Mouse (Mus musculus) limb, embryonic 10.5 days (tissue): ENCODE data around the gene Ttc16. TPM values are rescaled to one million over a fixed set of nuclear protein-coding genes. Genes with fewer than 3 reads are reported as not detected.
A peak's percentile ranks its signal among the peaks of the same experiment; 100 is the strongest.

Experiments used
- DNase-seq: peaks from one replicate; pipeline ENCODE4 v3.0.0-alpha.2; 2017; ENCODE audit warnings: low spot score
- H3K27ac ChIP-seq: fragments of 300-500 bp; sonication (generic); 2 replicates; pipeline ENCODE4 v1.5.1; 2016; ENCODE audit warnings: mild to moderate bottlenecking
- H3K27me3 ChIP-seq: fragments of 300-500 bp; sonication (generic); 2 replicates; pipeline ENCODE4 v1.6.1; 2016; ENCODE audit warnings: low read depth, mild to moderate bottlenecking; ENCODE audit not compliant: poor library complexity, severe bottlenecking
- H3K36me3 ChIP-seq: fragments of 300-500 bp; sonication (generic); 2 replicates; pipeline ENCODE4 v1.6.1; 2016; ENCODE audit warnings: mild to moderate bottlenecking, moderate library complexity
- H3K4me1 ChIP-seq: fragments of 300-500 bp; sonication (generic); 2 replicates; pipeline ENCODE4 v1.6.1; 2016
- H3K4me3 ChIP-seq: fragments of 300-500 bp; sonication (generic); 2 replicates; pipeline ENCODE4 v1.5.1; 2016; ENCODE audit warnings: mild to moderate bottlenecking, moderate library complexity
- H3K9me3 ChIP-seq: fragments of 300-500 bp; sonication (generic); replicated peaks from 2 replicates; pipeline ENCODE4 v1.6.1; 2016; ENCODE audit warnings: mild to moderate bottlenecking
- WGBS: fragments of 180-500 bp; shearing (Covaris S2); methylation state at CpG from one replicate; pipeline ENCODE4 v1.1.7; 2016; 5-methylcytosine and 5-hydroxymethylcytosine counted together
- polyA plus RNA-seq: library from polyadenylated mRNA; unstranded; fragments of >200 nt; fragmentation: Nextera tagmentation; extraction: Ambion mirVana; gene quantifications from 2 replicates; pipeline ENCODE4 v1.2.1, GENCODE M21; 2016

Ttc16 gene
- polyA plus RNA-seq, 1 experiment from 2014 or later: 0.38 TPM

- Histone ChIP-seq H3K36me3 (no peaks in the 10 kb centered on the region), H3K4me3 (no peak overlapping the region), H3K27me3 (peaks cover 13% of the 10 kb centered on the region), H3K4me1 (peaks cover 50% of the 10 kb centered on the region), H3K27ac (peak overlapping the region; percentile 66), H3K9me3 (no peaks in the 10 kb centered on the region)
- 40% methylated on average over 4 of the region's 4 CpGs for whole genome bisulfite sequencing
- DNase-seq: no peak
These were observed 40.5 kb downstream of the Ttc16 start for GRCm38 (mm10) chr2:32734933-32735332.

- Histone ChIP-seq H3K9me3 (no peaks in the 10 kb centered on the region), H3K27ac (peak overlapping the region; percentile 66), H3K36me3 (no peaks in the 10 kb centered on the region), H3K27me3 (peaks cover 8% of the 10 kb centered on the region), H3K4me3 (no peak overlapping the region), H3K4me1 (peaks cover 54% of the 10 kb centered on the region)
- DNase-seq: no peak
- WGBS: 37% methylated on average over 4 of the region's 4 CpGs
These were observed 41.0 kb downstream of the Ttc16 start for GRCm38 (mm10) chr2:32734480-32734879.

GRCm38 (mm10) chr2:32732695-32733094 lies 42.7 kb downstream of the Ttc16 start:
- WGBS: 80% methylated on average over 6 of the region's 6 CpGs

GRCm38 (mm10) chr2:32731911-32732310 lies 43.5 kb downstream of the Ttc16 start:
- peak overlapping the region; percentile 82 for H3K27ac ChIP-seq
- H3K4me1 ChIP-seq: peaks cover 78% of the 10 kb centered on the region
- 0 out of 2 replicates have a peak overlapping the region, but pooled peaks have one; percentile 9 for H3K4me3 ChIP-seq
- WGBS: 75% methylated on average over 4 of the region's 4 CpGs
- H3K27me3 ChIP-seq: no peaks in the 10 kb centered on the region
- DNase-seq: no peak
- H3K9me3 ChIP-seq: no peaks in the 10 kb centered on the region
- H3K36me3 ChIP-seq: no peaks in the 10 kb centered on the region

More at GRCm38 (mm10) chr2:32732695-32733094, 42.7 kb downstream of the Ttc16 start:
- Histone ChIP-seq H3K27me3 (0 out of 2 replicates have a peak, but pooled peaks cover 4% of the 10 kb centered on the region), H3K27ac (peak overlapping the region; percentile 57; the same call in 1 of the 2 replicates), H3K4me3 (no peak overlapping the region), H3K9me3 (no peaks in the 10 kb centered on the region), H3K4me1 (peaks cover 70% of the 10 kb centered on the region), H3K36me3 (no peaks in the 10 kb centered on the region)
- no peak for DNase-seq

- peaks cover 75% of the 10 kb centered on the region for H3K4me1 ChIP-seq
- DNase-seq: peak; percentile 85
- H3K27ac ChIP-seq: peak overlapping the region; percentile 82
- 12% methylated on average over 11 of the region's 11 CpGs for WGBS
- no peaks in the 10 kb centered on the region for H3K27me3 ChIP-seq
- H3K9me3 ChIP-seq: no peaks in the 10 kb centered on the region
- H3K36me3 ChIP-seq: no peaks in the 10 kb centered on the region
- peak overlapping the region; percentile 35 for H3K4me3 ChIP-seq
These were observed 44.6 kb downstream of the Ttc16 start for GRCm38 (mm10) chr2:32730854-32731253.

- 42% methylated on average over 4 of the region's 4 CpGs for WGBS
- H3K4me1 ChIP-seq: peaks cover 63% of the 10 kb centered on the region
- no peak overlapping the region for H3K4me3 ChIP-seq
These were observed 45.9 kb downstream of the Ttc16 start for GRCm38 (mm10) chr2:32729547-32729946.

GRCm38 (mm10) chr2:32728463-32728862 lies 47.0 kb downstream of the Ttc16 start:
- peaks cover 57% of the 10 kb centered on the region for H3K4me1 ChIP-seq
- WGBS: 48% methylated on average over 7 of the region's 7 CpGs

More at GRCm38 (mm10) chr2:32729547-32729946, 45.9 kb downstream of the Ttc16 start:
- Histone ChIP-seq H3K9me3 (no peaks in the 10 kb centered on the region), H3K36me3 (no peaks in the 10 kb centered on the region), H3K27me3 (no peaks in the 10 kb centered on the region), H3K27ac (peak overlapping the region; percentile 82)
- DNase-seq: no peak

GRCm38 (mm10) chr2:32727435-32727834 lies 48.0 kb downstream of the Ttc16 start:
- Histone ChIP-seq H3K9me3 (no peaks in the 10 kb centered on the region), H3K36me3 (no peaks in the 10 kb centered on the region)

More at GRCm38 (mm10) chr2:32728463-32728862, 47.0 kb downstream of the Ttc16 start:
- DNase-seq: no peak
- Histone ChIP-seq H3K4me3 (peak overlapping the region; percentile 52), H3K27ac (peak overlapping the region; percentile 81), H3K27me3 (no peaks in the 10 kb centered on the region), H3K9me3 (no peaks in the 10 kb centered on the region), H3K36me3 (no peaks in the 10 kb centered on the region)

GRCm38 (mm10) chr2:32724832-32725790 lies 50.3 kb downstream of the Ttc16 start:
- no peaks in the 10 kb centered on the region for H3K36me3 ChIP-seq
- H3K4me3 ChIP-seq: no peak overlapping the region
- peaks cover 43% of the 10 kb centered on the region for H3K4me1 ChIP-seq
- no peak for DNase-seq
- H3K27ac ChIP-seq: no peak overlapping the region
- H3K9me3 ChIP-seq: no peaks in the 10 kb centered on the region
- H3K27me3 ChIP-seq: no peaks in the 10 kb centered on the region
- WGBS: 84% methylated on average over 16 of the region's 16 CpGs

More at GRCm38 (mm10) chr2:32727435-32727834, 48.0 kb downstream of the Ttc16 start:
- WGBS: 0% methylated on average over 16 of the region's 16 CpGs
- Histone ChIP-seq H3K4me3 (peak overlapping the region; percentile 52), H3K27ac (peak overlapping the region; percentile 81), H3K4me1 (peaks cover 53% of the 10 kb centered on the region), H3K27me3 (no peaks in the 10 kb centered on the region)
- DNase-seq: peak; percentile 90

GRCm38 (mm10) chr2:32724149-32724548 lies 51.3 kb downstream of the Ttc16 start:
- Histone ChIP-seq H3K27ac (no peak overlapping the region), H3K9me3 (no peaks in the 10 kb centered on the region), H3K4me3 (no peak overlapping the region), H3K4me1 (peaks cover 33% of the 10 kb centered on the region), H3K36me3 (no peaks in the 10 kb centered on the region), H3K27me3 (no peaks in the 10 kb centered on the region)
- WGBS: 78% methylated on average over 4 of the region's 4 CpGs
- no peak for DNase-seq

- WGBS: 84% methylated on average over 3 of the region's 3 CpGs
- Histone ChIP-seq H3K27ac (no peak overlapping the region), H3K27me3 (no peaks in the 10 kb centered on the region; the same call in 1 of the 2 replicates), H3K9me3 (no peaks in the 10 kb centered on the region), H3K36me3 (no peaks in the 10 kb centered on the region), H3K4me1 (peaks cover 26% of the 10 kb centered on the region), H3K4me3 (no peak overlapping the region)
- DNase-seq: no peak
These were observed 52.9 kb downstream of the Ttc16 start for GRCm38 (mm10) chr2:32722581-32722980.

GRCm38 (mm10) chr2:32722046-32722445 lies 53.4 kb downstream of the Ttc16 start:
- H3K9me3 ChIP-seq: no peaks in the 10 kb centered on the region
- WGBS: 59% methylated on average over 6 of the region's 6 CpGs
- H3K27ac ChIP-seq: no peak overlapping the region
- H3K27me3 ChIP-seq: no peaks in the 10 kb centered on the region; the same call in 1 of the 2 replicates
- DNase-seq: no peak
- no peaks in the 10 kb centered on the region for H3K36me3 ChIP-seq
- H3K4me3 ChIP-seq: no peak overlapping the region
- peaks cover 20% of the 10 kb centered on the region for H3K4me1 ChIP-seq

- peaks cover 19% of the 10 kb centered on the region for H3K4me1 ChIP-seq
- no peaks in the 10 kb centered on the region; the same call in 1 of the 2 replicates for H3K27me3 ChIP-seq
- H3K27ac ChIP-seq: peak within 1 kb of the TSS; percentile 56; the same call in 1 of the 2 replicates
- 64% methylated on average over 8 of the region's 8 CpGs for WGBS
- H3K36me3 ChIP-seq: no peaks in the 10 kb centered on the region
- no peak within 1 kb of the TSS for H3K4me3 ChIP-seq
- H3K9me3 ChIP-seq: no peaks in the 10 kb centered on the region
- DNase-seq: no peak
These were observed 54.7 kb downstream of the Ttc16 start, which contains the start of gene Sh2d3c for GRCm38 (mm10) chr2:32720681-32721229. Gene Sh2d3c, plus strand, starts transcription at chr2:32721055.
